Mouse (Mus musculus): ENCODE measurements around the gene Cst9.

The Cst9 gene

DNA sequence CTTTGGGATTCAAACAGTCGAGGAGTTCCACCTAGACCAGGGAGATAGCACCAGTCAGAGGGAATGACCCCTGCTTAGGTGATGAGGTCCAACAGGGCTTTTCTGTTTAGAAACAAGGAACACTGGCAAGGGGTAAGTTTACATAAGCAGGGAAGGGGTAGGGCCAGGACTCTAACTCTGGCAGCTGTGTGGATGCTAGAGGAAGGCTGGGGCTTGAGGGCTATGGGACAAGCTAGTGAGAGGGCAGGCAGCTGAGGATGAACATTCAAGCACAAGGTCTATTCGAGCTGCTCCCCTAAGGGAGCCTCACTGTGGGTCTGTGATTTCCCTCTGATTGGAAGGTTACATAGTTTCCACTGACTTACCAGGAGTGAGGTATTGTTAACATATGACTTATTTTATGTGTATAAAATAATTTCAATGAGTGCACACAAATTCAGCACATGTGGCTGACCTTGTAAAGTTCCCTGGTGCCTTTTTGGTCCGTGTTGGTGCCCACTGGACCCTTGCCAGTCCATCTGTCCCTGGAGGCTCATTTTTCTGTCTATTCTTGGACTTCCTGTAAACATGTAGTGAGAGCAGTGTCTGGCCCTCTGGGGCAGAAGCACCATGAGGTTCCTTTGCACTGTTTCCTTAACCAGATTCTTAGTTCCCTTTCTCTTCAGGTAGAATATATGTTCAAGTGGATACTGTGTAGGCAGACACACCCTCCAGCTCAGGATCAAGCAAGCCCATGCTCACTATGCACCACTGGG, 42.2 kb downstream of the Cst9 start:
- DNase-seq (ENCODE audit: low spot score in 2 of 2), result no peak

DNA sequence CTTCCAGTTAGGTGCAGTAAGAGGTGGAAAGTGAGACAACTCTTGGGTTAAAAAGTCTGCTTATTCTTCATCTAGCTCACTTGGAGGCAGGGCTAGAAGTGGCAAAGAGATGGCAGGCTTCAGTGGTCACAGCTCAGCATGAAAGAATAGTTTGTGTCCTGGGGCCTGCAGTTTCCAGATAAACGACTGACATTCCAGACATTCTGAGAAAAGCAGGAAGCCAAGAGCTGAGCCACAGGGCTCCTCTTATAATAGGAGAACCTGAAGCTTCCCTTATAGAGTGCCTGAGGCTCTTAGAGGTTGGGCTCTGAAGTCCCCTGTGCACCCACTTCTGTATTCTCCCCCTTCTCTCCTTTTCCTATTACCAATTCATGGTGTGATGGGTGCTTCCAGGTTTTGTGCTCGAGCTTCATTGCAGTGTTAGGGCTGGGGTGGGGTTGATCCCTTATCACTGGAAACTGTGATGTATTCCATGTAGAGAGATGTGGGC, 43.7 kb downstream of the Cst9 start:
- no peak for DNase-seq (ENCODE audit: low spot score in 2 of 2)

DNA sequence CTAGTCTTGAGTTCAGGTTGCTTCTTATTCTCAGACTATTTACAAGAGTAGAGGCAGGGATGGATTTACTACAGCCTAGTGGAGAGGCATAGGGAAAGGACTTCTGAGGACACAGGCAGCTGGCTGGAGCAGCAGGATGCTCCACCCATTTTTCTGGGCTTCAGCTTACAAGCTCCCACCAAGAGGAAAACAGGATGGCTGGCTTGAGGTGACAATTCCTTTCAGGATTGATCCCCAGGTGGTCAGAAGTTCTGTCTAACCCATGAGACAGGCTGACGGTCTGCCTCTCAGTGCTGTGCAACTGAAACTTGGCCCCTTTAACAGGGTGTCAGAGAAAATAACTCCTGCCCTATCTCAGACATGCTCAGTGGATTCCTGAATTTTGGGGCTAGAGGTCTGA, 44.3 kb downstream of the Cst9 start:
- no peak for DNase-seq (ENCODE audit: low spot score in 2 of 2)

DNA sequence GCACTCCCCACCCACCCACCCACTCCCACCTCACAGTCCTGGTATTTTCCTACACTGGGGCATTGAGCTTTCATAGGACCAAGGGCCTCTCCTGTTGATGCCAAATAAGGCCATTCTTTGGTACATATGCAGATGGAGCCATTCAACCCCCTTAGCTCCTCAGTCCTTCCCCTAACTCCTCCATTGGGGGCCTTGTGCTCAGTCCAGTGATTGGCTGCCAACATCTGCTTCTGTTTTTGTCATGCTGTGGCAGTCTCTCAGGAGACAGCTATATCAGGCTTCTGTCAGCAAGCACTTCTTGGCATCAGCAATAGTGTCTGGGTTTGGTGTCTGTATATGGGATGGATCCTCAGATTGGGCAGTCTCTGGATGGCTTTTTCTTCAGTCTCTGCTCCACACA, 49.8 kb downstream of the Cst9 start:
- no peak for DNase-seq (ENCODE audit: low spot score in 2 of 2)
